Comparison of ENCODE assay signal across 38 mouse cellular contexts in the genomic region with DNA sequence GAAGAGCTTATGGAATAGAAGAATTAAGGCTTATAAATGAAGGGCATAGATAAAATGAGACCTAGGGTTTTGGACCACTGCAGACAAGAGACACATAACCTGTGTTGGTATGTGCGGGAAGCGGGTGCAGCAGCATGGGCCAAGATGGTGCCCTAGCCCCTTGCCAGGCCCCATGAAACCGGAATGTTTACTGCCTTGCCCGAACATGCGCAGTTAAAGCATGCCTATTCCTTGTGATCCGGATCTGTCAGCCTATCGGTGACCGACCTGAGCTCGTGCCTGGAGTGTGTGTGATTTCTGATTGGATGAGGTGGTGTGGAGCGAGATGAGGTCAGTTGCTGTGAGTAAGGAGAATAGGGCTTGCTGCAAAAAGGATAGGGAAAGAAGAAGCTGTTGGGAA. TPM values are rescaled to one million over a fixed set of nuclear protein-coding genes. Genes with fewer than 3 reads are reported as not detected.
"Had no signal": no experiment of that assay in that cellular context is flagged by ENCODE, and none has a peak within 500 bp of the region (broad histone marks: within the 10 kb centered on the region; RNA-seq: fewer than 3 reads in every experiment).

No protein-coding gene starts in this region.

- H3K27ac ChIP-seq: embryonic facial prominence, embryonic 10.5 days; embryonic facial prominence, embryonic 12.5 days; embryonic facial prominence, embryonic 13.5 days; embryonic facial prominence, embryonic 15.5 days; forebrain, embryonic 10.5 days; forebrain, embryonic 12.5 days; forebrain, embryonic 13.5 days; forebrain, embryonic 15.5 days; gastrocnemius, adult 2 months; heart, adult 2 months had no signal

- ATAC-seq: forebrain, embryonic 13.5 days; forebrain, embryonic 14.5 days; forebrain, embryonic 15.5 days; forebrain, embryonic 16.5 days; forebrain, postnatal 0 days had no signal

- H3K9me3 ChIP-seq: embryonic facial prominence, embryonic 12.5 days; embryonic facial prominence, embryonic 13.5 days; embryonic facial prominence, embryonic 15.5 days; forebrain, embryonic 10.5 days; forebrain, embryonic 12.5 days; forebrain, embryonic 13.5 days; forebrain, embryonic 15.5 days had no signal

- H3K4me1 ChIP-seq: embryonic facial prominence, embryonic 10.5 days; embryonic facial prominence, embryonic 12.5 days; embryonic facial prominence, embryonic 13.5 days; embryonic facial prominence, embryonic 15.5 days; forebrain, embryonic 10.5 days; forebrain, embryonic 12.5 days; forebrain, embryonic 13.5 days; forebrain, embryonic 15.5 days had no signal

- H3K4me3 ChIP-seq: embryonic facial prominence, embryonic 10.5 days; embryonic facial prominence, embryonic 12.5 days; embryonic facial prominence, embryonic 13.5 days; embryonic facial prominence, embryonic 15.5 days; erythroblast, embryonic 14.5 days; forebrain, embryonic 10.5 days; forebrain, embryonic 12.5 days; forebrain, embryonic 13.5 days; forebrain, embryonic 15.5 days; gastrocnemius, adult 2 months; heart, adult 2 months had no signal

- DNase-seq: cerebellum, adult 9-11 months; cerebellum, postnatal 10 days; cerebellum, postnatal 14 days; cerebellum, postnatal 25 days; cerebellum, postnatal 36 days; embryo, embryonic 11 days; forebrain, postnatal 0 days; gastrocnemius, adult 2 months; gastrocnemius, postnatal 10 days; gastrocnemius, postnatal 14 days; gastrocnemius, postnatal 25 days; gastrocnemius, postnatal 36 days; heart, adult 11 months; heart, adult 18-20 months; heart, adult 2 months had no signal

- H3K9ac ChIP-seq: embryonic facial prominence, embryonic 12.5 days; embryonic facial prominence, embryonic 13.5 days; embryonic facial prominence, embryonic 15.5 days; forebrain, embryonic 12.5 days; forebrain, embryonic 13.5 days; forebrain, embryonic 15.5 days; forebrain, postnatal 0 days had no signal

- H3K36me3 ChIP-seq: embryonic facial prominence, embryonic 10.5 days; embryonic facial prominence, embryonic 12.5 days; embryonic facial prominence, embryonic 13.5 days; embryonic facial prominence, embryonic 15.5 days; forebrain, embryonic 10.5 days; forebrain, embryonic 12.5 days; forebrain, embryonic 15.5 days had no signal

- H3K27me3 ChIP-seq: embryonic facial prominence, embryonic 12.5 days; embryonic facial prominence, embryonic 13.5 days; embryonic facial prominence, embryonic 15.5 days; forebrain, embryonic 12.5 days; forebrain, embryonic 13.5 days; forebrain, embryonic 15.5 days had no signal

RNA-seq across cellular contexts. Expression of gene Gm6592, which starts 8.7 kb away (rescaled TPM):
- total RNA-seq: common myeloid progenitor, adult 5-6 weeks; forebrain, postnatal 0 days; gastrocnemius, adult 18-20 months; gastrocnemius, adult 2 months; gastrocnemius, adult 8-10 months; gastrocnemius, postnatal 10 days; gastrocnemius, postnatal 14 days; gastrocnemius, postnatal 25 days; gastrocnemius, postnatal 36 days; gastrocnemius, postnatal 4 days; granulocyte monocyte progenitor cell, adult 5-6 weeks; heart, adult 18-20 months; heart, adult 2 months; heart, adult 8-10 months had no signal
- polyA plus RNA-seq: cortical plate, adult 2 months; embryonic facial prominence, embryonic 10.5 days; embryonic facial prominence, embryonic 11.5 days; embryonic facial prominence, embryonic 12.5 days; embryonic facial prominence, embryonic 13.5 days; embryonic facial prominence, embryonic 14.5 days; embryonic facial prominence, embryonic 15.5 days; erythroblast, embryonic 14.5 days; forebrain, embryonic 10.5 days; forebrain, embryonic 11.5 days; forebrain, embryonic 12.5 days; forebrain, embryonic 13.5 days; forebrain, embryonic 14.5 days; forebrain, embryonic 15.5 days; forebrain, embryonic 16.5 days; forebrain, postnatal 0 days; frontal cortex, adult 2 months; gonadal fat pad, adult 2 months; heart, adult 2 months had no signal

RNA-seq across cellular contexts. Expression of gene Gm5751, which starts 21.6 kb away (rescaled TPM):
- total RNA-seq: common myeloid progenitor, adult 5-6 weeks; forebrain, postnatal 0 days; gastrocnemius, adult 18-20 months; gastrocnemius, adult 2 months; gastrocnemius, adult 8-10 months; gastrocnemius, postnatal 10 days; gastrocnemius, postnatal 14 days; gastrocnemius, postnatal 25 days; gastrocnemius, postnatal 36 days; gastrocnemius, postnatal 4 days; granulocyte monocyte progenitor cell, adult 5-6 weeks; heart, adult 18-20 months; heart, adult 2 months; heart, adult 8-10 months had no signal
- polyA plus RNA-seq: embryonic facial prominence, embryonic 10.5 days; embryonic facial prominence, embryonic 11.5 days; embryonic facial prominence, embryonic 12.5 days; embryonic facial prominence, embryonic 13.5 days; embryonic facial prominence, embryonic 14.5 days; embryonic facial prominence, embryonic 15.5 days; erythroblast, embryonic 14.5 days; forebrain, embryonic 10.5 days; forebrain, embryonic 11.5 days; forebrain, embryonic 12.5 days; forebrain, embryonic 13.5 days; forebrain, embryonic 14.5 days; forebrain, embryonic 15.5 days; forebrain, embryonic 16.5 days; forebrain, postnatal 0 days; frontal cortex, adult 2 months; gonadal fat pad, adult 2 months; heart, adult 2 months had no signal

RNA-seq across cellular contexts. Expression of gene B630019K06Rik, which starts 39.7 kb away (rescaled TPM):
- polyA plus RNA-seq: erythroblast, embryonic 14.5 days had no signal

RNA-seq across cellular contexts. Expression of gene Ssxb5, which starts 49.0 kb away (rescaled TPM):
- total RNA-seq: common myeloid progenitor, adult 5-6 weeks; forebrain, postnatal 0 days; gastrocnemius, adult 18-20 months; gastrocnemius, adult 2 months; gastrocnemius, adult 8-10 months; gastrocnemius, postnatal 10 days; gastrocnemius, postnatal 14 days; gastrocnemius, postnatal 25 days; gastrocnemius, postnatal 36 days; gastrocnemius, postnatal 4 days; granulocyte monocyte progenitor cell, adult 5-6 weeks; heart, adult 18-20 months; heart, adult 2 months; heart, adult 8-10 months had no signal
- polyA plus RNA-seq: cortical plate, adult 2 months; embryonic facial prominence, embryonic 10.5 days; embryonic facial prominence, embryonic 11.5 days; embryonic facial prominence, embryonic 12.5 days; embryonic facial prominence, embryonic 13.5 days; embryonic facial prominence, embryonic 14.5 days; embryonic facial prominence, embryonic 15.5 days; erythroblast, embryonic 14.5 days; forebrain, embryonic 10.5 days; forebrain, embryonic 11.5 days; forebrain, embryonic 12.5 days; forebrain, embryonic 13.5 days; forebrain, embryonic 14.5 days; forebrain, embryonic 15.5 days; forebrain, embryonic 16.5 days; forebrain, postnatal 0 days; frontal cortex, adult 2 months; gonadal fat pad, adult 2 months; heart, adult 2 months had no signal
